Mouse (Mus musculus) embryonic stem cell, embryonic (primary cell): ENCODE data around the gene Armh2.

ENCODE experiments used
- CTCF ChIA-PET, 4 experiments: fragments of 300-600 bp in 2 of 4; fragments of 350-600 bp in 2 of 4; sonication (Branson Sonifier 250); formaldehyde crosslinking; loops; one replicate each; lab custom pipeline; 2022; ENCODE audit warnings: inconsistent platforms in 2 of 4; lab: Charles Lee
- POLR2A ChIA-PET, 4 experiments: fragments of 300-600 bp in 2 of 4; fragments of 350-600 bp in 2 of 4; sonication (Branson Sonifier 250); formaldehyde crosslinking; loops; one replicate each; lab custom pipeline; 2022; ENCODE audit warnings: antibody characterized with exemption in 4 of 4, inconsistent platforms in 1 of 4; lab: Charles Lee

The Armh2 gene

DNA sequence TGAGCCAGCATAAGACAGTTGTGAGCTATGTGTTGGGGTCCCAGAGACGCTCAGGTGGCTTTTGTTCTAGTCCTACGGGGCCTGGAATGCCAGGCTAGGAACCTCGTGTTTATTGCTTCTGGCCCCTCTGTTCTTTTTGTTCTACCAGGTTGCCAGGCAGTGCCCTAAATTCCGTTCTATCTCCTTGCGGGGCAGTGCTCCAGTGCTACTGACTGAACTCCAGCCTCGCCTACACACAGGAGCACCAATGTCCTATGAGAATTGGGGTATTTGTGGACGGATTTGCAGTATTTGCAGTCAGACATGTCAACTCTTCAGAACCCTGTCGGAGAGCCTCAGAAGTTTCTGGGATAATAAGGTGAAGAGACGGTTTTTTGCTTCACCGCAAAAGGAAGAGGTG lies at the start of gene Armh2:
Gene Armh2 (plus strand): TSS at position 205 of the 400 bp plus-strand sequence.
- CTCF ChIA-PET = interaction anchor here in 2 of 4 experiments (0.6 to 1.3 kb wide), 3 partner anchors 10 to 54 kb away, joined by 3 read pairs; no protein-coding TSS in a partner anchor
- POLR2A ChIA-PET = interaction anchor here in 2 of 4 experiments (0.7 to 3.8 kb wide), 8 partner anchors 9 to 977 kb away, joined by 3 to 25 read pairs (median 4); no protein-coding TSS in a partner anchor

DNA sequence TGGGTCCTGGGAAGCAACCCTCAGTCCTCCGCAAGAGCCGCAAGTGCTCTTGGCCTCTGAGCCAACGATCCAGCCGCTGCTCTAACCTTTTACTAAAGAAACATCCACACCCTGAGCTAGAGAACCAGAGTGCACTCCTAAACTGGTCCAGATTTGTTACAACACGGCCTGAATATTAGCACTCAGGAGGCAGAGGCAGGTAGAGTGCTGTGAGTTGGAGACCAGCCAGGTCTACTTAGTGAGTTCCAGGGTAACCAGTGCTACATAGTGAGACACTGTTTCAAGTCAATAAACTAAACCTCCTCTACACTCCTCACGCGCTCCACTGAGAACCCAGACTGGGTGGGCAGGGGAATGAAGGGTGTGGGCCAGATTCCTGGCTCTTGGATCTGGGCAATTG lies 47.7 kb upstream of the Armh2 start:
- POLR2A ChIA-PET = no interaction called here
- CTCF ChIA-PET = interaction anchor here in 1 of 4 experiments (1.0 kb wide), 1 partner anchor 20 kb away, joined by 4 read pairs; no protein-coding TSS in a partner anchor

DNA sequence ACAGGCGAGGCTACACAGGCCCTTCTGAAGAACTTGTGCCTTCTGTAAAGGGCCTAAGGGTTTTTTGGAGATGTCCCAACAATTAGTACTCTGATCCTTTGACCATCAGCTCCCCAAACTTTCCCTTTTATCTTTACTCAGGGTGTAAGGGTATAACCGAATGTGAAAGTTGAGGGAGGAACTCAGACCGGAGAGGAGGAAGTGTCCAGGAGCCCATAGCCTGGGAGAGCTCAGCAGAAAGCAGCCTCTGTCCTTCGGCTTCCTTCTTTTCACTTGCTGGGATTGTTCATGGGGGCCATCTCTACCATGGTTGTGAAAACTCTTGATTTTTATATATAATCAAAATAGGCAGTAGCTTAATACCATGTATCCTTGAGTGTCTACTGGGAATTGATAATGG lies 42.3 kb upstream of the Armh2 start:
- ChIA-PET POLR2A (interaction anchor here in 2 of 4 experiments (0.6 to 1.1 kb wide), 2 partner anchors 28 to 128 kb away, joined by 3 read pairs; no protein-coding TSS in a partner anchor), CTCF (interaction anchor here in 3 of 4 experiments (0.8 to 1.8 kb wide), 5 partner anchors 14 to 282 kb away, joined by 3 to 5 read pairs (median 3); no protein-coding TSS in a partner anchor)

DNA sequence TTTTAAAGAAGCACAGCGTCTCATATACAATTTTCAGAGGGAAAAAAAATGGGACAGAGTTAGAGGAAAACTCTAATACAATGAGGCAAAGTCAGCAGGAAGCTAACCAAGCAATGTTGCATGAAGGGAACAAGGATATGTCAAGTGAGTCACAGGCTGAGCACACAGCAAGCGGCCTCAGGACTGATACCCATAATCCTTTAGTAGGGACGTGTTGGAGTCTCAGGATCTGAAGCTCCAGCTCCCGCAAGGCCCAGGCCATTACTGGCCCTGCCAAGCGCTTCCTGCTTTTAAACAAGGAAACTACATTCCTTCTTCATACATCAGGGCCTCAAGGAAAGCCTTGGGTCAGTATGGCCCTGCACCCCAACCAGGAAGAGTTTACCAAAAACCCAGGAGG lies 38.9 kb upstream of the Armh2 start:
- ChIA-PET CTCF (interaction anchor here in 3 of 4 experiments (0.6 to 2.1 kb wide), 4 partner anchors 11 to 116 kb away, joined by 4 to 7 read pairs (median 6); no protein-coding TSS in a partner anchor), POLR2A (interaction anchor here in 1 of 4 experiments (1.5 kb wide), 2 partner anchors 7 to 12 kb away, joined by 4 read pairs; no protein-coding TSS in a partner anchor)

DNA sequence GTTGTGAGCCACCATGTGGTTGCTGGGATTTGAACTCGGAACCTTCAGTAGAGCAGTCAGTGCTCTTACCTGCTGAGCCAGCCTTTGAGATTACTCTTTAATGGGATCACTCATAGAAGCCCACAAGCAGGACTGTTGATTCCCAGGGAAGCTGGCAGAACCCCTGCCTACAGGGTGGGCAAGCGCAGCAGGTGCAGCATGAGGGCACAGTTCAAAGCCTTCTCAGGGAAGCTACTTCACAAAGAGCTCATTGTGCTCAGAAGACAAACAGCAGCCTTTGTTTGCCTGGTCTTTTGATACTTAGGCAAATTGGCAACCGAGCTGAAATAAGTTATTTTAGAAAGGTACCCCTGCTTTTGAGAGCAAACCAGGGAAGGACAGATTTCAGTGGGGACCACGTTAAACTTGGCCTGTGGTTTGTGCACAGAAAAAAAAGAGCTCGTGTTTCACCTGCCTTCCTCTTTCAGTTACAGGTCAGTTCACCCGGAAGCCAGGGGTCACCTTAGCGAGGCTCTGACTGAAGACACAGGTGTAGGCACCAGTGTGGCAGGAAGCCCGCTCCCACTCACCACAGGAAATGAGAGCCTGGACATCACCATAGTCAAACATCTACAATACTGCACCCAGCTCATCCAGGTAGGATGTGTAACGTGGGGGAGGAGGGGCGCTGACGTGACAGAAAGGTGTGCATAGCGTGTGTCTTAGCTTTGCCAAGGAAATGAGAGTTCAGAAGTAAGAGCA lies 31.2 kb upstream of the Armh2 start:
- POLR2A ChIA-PET = interaction anchor here in 2 of 4 experiments (0.6 to 1.5 kb wide), 5 partner anchors 9 to 964 kb away, joined by 3 to 4 read pairs (median 3); partner anchors contain the start of gene Hist1h2bb (in 1 of the 2)
- CTCF ChIA-PET = interaction anchor here in 1 of 4 experiments (1.1 to 1.2 kb wide), 2 partner anchors 23 to 917 kb away, joined by 4 to 5 read pairs; no protein-coding TSS in a partner anchor

DNA sequence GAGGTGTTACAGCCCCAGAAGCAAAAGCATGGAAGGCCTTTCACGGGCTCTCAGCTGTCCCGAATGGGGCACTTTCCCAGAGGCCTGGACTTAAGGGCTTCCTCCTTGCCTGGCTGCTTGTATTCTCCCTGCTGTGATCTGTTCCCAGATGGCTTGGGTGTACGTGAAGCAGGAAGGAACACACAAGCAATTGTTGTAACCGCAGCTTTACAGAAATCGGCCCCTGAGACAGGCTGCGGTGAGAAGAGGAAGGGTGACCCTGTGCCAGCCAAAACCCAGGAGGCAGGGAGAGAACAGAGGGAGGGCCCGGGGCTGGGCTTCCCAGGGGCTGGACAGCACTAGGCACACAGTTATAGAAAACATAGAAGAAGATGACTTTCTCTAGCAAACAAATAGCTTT lies 30.1 kb upstream of the Armh2 start:
- ChIA-PET POLR2A (no interaction called here), CTCF (interaction anchor here in 1 of 4 experiments (0.5 kb wide), 1 partner anchor 17 kb away, joined by 4 read pairs; no protein-coding TSS in a partner anchor)

DNA sequence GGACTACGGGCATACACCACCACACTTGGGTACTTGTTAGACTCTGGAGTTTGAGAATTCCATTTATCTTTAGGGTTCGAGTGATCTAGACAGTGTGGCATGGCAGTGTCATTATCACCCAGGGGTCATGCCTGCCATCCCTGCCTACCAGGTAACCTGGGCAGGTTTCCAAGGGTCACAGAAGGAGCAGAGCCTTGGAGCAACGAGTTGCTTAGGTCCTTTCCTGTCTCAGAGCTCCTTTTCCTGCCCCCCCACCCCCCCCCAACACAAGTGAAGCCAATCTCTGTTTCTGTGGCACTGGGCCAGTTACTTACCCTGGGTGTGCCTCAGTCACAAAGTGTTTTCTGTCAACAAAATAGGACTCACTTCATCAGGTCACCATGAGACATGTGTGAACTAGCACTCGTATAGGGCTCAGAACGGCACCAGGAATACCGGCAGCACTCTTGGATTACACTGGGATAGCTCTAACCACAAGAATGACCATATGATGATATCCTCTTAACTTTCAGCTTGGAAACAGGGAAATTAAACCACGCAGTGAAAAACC lies 28.4 kb upstream of the Armh2 start:
- POLR2A ChIA-PET = interaction anchor here (0.7 to 1.7 kb wide), 11 partner anchors 11 to 949 kb away, joined by 3 to 5 read pairs (median 4); partner anchors contain the start of genes Armh2 (in 1 of the 4), Gmnn (in 1 of the 4) and Hist1h1a (in 1 of the 4)

DNA sequence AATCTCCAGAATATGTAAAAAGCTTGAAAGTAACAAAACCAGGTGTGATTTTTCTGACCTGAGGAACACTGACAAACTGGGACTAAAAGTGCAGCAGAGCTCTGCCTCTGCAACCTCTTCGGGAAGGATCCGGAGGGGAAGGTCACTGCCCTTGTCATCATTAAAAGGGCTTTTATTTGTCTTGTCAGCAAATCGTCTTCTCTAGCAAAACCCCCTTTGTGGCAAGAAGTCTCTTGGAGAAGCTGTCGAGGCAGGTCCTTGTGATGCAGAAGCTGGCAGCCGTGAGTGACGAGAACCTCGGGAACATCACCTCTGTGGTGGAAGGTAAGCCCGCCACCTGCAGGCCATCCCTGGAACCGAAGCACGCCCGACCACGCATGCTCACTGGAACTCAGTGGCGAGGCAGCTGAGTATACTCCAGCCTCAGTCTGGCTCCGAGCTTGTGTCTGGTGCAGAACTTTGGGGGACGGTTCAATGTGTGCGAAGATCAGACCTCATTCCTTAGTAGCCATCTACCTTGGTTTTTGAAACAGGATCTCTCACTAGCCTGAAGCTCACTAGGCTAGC lies 27.5 kb upstream of the Armh2 start:
- POLR2A ChIA-PET = interaction anchor here (0.6 to 1.9 kb wide), 26 partner anchors 10 to 950 kb away, joined by 3 to 6 read pairs (median 4); partner anchors contain the start of genes Gmnn (in 2 of the 4), Armh2 (in 1 of the 4) and Hist1h1a (in 1 of the 4)
- CTCF ChIA-PET = interaction anchor here (0.5 to 2.8 kb wide), 63 partner anchors 9 to 1054 kb away, joined by 3 to 22 read pairs (median 4); no protein-coding TSS in a partner anchor

More for the DNA sequence above, 28.4 kb upstream of the Armh2 start:
- CTCF ChIA-PET = interaction anchor here (0.6 to 2.8 kb wide), 30 partner anchors 10 to 920 kb away, joined by 3 to 22 read pairs (median 4); no protein-coding TSS in a partner anchor

DNA sequence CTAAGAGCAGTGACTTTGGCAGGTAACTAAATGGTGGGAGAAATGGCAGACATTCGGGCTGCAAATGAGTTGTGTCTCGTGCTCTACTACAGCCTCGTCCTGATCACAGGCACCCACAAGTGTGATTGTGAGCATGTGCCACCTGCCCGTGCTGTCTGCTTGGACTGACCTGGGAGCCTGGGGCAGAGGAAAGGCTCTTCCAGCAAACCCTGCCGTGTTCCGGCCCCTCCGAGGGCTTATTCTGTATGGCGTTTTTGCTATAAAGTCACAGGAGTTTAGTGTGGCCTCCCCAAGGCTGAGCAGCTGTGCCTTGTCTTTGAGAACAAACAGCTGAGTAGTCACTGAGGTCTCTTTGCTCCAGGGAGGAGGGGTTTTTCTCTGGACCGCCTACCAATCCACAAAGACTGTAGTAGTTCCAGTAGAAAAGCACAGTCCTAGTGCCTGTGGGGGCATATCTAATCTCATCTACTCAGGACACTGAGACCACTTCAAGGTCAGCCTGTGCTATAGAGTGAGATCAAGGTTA lies 26.6 kb upstream of the Armh2 start:
- POLR2A ChIA-PET = interaction anchor here in 3 of 4 experiments (0.8 to 1.9 kb wide), 12 partner anchors 12 to 232 kb away, joined by 3 to 6 read pairs (median 4); partner anchors contain the start of genes Armh2 (in 1 of the 3) and Gmnn (in 1 of the 3)
- CTCF ChIA-PET = interaction anchor here in 3 of 4 experiments (0.8 to 2.8 kb wide), 18 partner anchors 8 to 298 kb away, joined by 3 to 22 read pairs (median 6); no protein-coding TSS in a partner anchor

DNA sequence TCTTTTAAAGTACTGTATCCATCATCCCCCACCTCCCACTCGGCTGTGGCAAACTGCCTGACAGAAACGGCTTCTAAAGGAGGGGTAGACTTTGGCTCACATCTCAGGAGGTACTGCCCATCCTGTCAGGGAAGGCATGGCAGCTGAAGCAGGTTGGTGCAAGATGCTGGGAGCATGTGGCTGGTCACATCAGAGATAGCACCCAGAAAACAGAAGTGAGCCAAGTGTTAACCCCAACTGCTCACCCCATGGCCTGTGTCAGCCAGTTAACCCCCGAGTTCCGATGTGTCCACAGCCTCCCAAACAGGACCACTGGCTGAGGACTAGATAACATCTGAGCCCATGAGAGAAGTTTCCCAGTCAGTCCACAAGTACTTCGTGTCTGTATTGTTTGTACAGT lies 25.4 kb upstream of the Armh2 start:
- ChIA-PET POLR2A (no interaction called here), CTCF (interaction anchor here in 2 of 4 experiments (0.6 kb wide), 2 partner anchors 98 to 320 kb away, joined by 4 read pairs; no protein-coding TSS in a partner anchor)

DNA sequence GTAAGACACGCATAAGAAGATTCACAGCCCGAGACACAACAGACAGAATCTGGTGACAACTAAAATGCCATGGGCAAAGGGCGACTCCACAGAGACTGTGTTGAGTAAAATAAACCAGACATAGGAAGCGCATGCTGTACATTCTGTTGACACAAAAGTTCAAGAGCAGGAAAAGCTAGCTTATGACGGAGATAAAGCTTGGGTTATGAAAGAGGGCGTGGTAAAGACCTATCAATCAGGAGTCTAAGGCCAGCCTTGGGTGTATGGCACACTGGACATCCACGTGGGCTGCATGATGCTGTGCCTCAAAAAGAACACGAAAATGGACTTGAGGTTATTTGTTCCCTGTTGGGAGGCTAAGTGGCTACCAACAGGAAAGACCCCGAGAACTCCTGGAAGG lies 24.6 kb upstream of the Armh2 start:
- CTCF ChIA-PET = no interaction called here
- POLR2A ChIA-PET = no interaction called here

DNA sequence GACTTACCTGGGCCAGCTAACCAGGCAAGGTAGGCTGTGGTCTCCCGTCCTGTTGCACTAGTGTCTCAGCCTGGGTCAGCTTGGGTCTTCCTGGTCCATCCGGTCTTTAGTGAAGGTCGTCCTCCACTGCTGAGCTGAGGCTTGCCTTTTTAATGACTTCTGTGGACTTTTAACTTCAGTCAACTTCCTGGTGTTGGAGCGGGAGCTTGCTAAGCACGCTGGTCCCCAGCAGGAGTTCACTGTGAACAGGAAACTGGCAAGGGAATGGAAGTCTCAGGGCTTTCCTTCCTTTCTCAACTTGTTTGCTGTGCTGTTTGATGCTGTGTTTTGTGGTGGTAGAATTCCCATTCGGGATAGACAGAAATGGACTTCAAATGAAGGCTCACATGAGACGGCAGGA lies 23.4 kb upstream of the Armh2 start:
- ChIA-PET CTCF (interaction anchor here in 2 of 4 experiments (0.5 to 1.3 kb wide), 3 partner anchors 236 to 301 kb away, joined by 3 to 10 read pairs (median 7); no protein-coding TSS in a partner anchor), POLR2A (no interaction called here)

DNA sequence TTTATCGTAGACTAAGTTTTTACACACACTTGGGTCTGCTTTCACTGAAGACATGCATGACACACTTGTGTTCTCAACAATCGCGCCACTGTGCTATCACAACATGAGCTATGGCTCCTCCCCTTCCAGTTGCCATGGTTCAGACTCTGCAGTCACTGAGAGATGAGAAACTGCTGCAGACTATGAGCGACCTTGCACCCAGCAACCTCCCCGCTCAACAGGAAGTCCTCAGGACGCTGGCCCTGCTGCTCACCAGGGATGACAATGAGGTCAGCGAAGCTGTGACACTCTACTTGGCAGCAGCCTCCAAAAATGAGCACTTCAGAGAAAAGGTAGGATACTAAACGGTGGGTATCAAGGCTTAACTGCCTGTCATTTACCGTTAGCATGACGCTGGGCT lies 19.5 kb upstream of the Armh2 start:
- POLR2A ChIA-PET = interaction anchor here in 1 of 4 experiments (0.7 to 1.3 kb wide), 5 partner anchors 10 to 383 kb away, joined by 3 read pairs; no protein-coding TSS in a partner anchor
- CTCF ChIA-PET = interaction anchor here in 2 of 4 experiments (0.7 to 2.4 kb wide), 2 partner anchors 8 to 14 kb away, joined by 3 to 13 read pairs; no protein-coding TSS in a partner anchor

DNA sequence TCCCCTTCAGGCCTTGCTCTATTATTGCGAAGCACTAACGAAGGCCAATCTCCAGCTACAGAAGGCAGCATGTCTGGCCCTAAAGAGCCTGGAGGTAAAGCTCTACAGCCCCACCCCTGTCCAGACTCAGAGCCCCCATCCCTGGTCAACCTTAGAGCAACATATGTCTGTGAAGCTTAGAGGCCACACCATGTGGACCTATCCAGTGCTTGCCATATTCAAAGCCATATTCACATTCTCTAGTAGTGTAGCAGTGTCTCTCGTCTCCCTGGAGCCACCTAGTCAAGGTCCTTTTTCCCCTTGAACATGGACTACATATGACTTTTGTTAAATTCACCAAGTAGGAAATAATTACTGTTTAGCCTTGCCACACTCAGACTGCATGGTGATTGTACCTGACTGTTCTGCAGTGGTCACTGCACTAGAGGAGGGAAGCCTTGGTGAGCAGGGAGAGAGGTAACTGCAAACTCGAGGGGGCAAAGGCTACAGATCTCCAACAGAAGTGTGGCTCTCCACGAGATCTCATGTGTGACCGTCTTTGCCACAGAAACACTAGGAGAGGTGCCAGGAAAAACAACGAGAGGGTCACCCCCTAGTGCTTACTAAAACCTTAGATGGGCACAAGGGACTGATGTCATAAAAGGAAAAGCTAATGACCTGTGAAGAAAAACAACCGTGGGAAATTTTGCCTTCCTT lies 17.2 kb upstream of the Armh2 start:
- ChIA-PET CTCF (interaction anchor here in 3 of 4 experiments (1.1 to 2.4 kb wide), 4 partner anchors 10 kb away, joined by 3 to 13 read pairs (median 8); no protein-coding TSS in a partner anchor), POLR2A (interaction anchor here in 1 of 4 experiments (1.5 to 1.7 kb wide), 2 partner anchors 11 kb away, joined by 3 to 4 read pairs; no protein-coding TSS in a partner anchor)

DNA sequence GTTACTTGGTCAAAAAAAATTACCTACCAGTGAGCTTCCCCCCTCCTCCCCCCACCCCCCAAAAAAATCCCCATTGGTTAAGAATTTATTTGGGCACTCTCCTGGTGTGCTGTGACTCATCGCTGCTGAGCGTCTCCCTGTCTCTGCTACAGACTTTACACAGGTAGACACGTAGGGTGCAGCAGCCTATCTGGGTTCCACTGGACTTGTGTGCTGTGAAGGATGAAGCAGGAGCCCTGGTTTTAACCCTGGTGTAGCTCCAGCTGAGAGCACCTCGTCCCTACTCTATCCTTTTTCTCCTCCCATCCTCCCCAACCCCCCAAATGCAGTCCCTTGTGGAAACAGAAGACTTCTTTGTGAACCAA lies 16.7 kb upstream of the Armh2 start:
- ChIA-PET POLR2A (interaction anchor here in 1 of 4 experiments (1.7 kb wide), 1 partner anchor 11 kb away, joined by 3 read pairs; no protein-coding TSS in a partner anchor), CTCF (interaction anchor here in 2 of 4 experiments (1.1 to 2.1 kb wide), 2 partner anchors 11 kb away, joined by 7 to 8 read pairs; no protein-coding TSS in a partner anchor)

DNA sequence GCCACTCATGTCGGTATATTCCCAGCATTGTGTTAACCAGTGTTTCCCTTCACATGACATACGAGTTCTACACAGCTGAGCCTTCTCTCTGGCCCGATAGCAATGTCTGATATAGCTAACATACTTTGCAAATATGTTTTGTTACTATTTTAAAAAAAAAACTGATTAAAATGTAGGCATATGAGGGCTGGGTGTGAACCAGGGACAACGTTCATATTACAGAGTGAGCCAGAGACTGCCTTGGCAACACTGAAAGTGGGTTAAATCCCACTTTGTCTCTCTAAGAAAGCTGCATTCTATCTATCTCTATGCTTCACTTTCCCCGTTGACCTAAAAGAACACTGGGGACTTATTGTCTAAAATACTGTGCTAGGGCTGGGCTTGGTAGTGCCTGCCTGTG lies 11.9 kb upstream of the Armh2 start:
- ChIA-PET POLR2A (interaction anchor here in 2 of 4 experiments (0.6 to 0.9 kb wide), 3 partner anchors 10 to 33 kb away, joined by 3 to 4 read pairs (median 3); partner anchors contain the start of gene Gmnn (in 1 of the 2)), CTCF (interaction anchor here in 1 of 4 experiments (0.6 kb wide), 1 partner anchor 312 kb away, joined by 4 read pairs; no protein-coding TSS in a partner anchor)
